Mouse (Mus musculus) ZHBTc4 (cell line): ENCODE measurements around the gene Gm5447.

Experiments used
- DNase-seq: peaks from one replicate; pipeline ENCODE4 v3.0.0-alpha.2; 2011; ENCODE audit warnings: low read depth, low spot score

The Gm5447 gene

DNA sequence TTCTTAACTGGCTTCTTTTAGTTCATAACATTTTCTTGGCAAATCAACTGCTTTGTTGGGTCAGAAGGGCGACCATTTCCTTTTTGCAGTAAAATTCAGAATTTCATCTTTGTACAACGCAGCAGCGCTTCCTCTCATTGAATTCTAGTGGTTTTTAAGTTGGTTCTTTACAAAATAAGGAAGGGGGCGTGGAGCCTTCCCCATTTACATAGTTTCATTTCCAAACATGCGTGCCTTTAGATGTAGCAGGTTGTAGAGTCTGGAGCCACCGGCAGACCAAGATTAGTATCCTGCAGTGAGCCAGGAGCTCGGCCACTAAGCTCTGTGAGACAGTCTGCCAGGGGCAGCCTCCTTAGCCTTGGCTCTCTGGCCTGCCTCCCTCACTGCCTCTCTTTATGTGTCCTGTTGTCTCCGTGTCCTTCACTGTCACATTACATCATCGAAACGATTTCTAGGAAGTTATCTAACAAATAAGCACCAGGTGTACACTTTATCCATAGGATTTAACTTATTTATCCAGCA, 13.0 kb downstream of the Gm5447 start:
- DNase-seq = no peak

GRCm38 (mm10) chr13:30987686-30988085, 13.7 kb downstream of the Gm5447 start:
- no peak for DNase-seq

DNA sequence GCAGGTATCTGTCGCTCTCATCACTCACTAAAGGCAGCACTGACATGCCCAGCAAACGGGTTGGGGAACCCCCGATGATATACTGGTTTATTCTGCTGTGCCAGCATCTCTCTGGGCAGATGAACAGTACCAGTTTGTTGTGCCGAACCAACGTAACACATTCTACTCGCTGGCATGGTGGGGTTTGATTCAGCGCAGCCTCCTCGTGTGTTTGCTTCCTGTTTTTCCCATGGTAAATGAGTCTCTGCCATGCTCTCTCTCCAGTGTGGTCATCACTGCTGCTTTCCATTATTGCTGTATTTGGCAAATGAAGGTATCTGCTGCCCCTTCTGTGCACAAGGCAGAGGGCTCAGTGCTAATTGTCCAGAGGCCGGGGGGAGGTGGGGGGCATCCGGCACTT, 15.7 kb downstream of the Gm5447 start:
- no peak for DNase-seq

GRCm38 (mm10) chr13:30990233-30990632, 16.2 kb downstream of the Gm5447 start:
- DNase-seq = no peak

DNA sequence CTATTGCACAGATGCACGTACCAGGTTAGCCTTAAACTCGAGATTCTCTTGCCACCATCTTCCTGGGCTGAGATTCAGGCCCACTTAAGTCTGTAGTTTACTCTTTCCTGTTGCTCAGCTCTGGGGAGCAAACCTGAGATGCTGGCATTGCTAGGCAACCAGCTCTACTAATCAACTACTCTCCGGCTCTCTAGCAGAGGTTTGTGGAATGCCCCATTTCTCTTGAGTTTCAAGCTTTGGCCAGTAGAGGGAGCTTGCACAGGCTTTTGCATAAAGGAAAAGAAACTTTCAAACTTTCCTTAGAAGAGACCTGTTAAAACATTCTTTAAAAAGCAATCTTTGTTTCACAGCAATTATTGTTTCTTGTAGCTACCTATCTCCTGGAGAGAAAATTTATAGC, 19.8 kb downstream of the Gm5447 start:
- DNase-seq = peak; percentile 75

- DNase-seq = no peak
These were observed 20.4 kb downstream of the Gm5447 start for GRCm38 (mm10) chr13:30994249-30994858.

GRCm38 (mm10) chr13:30997526-30998253, 23.7 kb downstream of the Gm5447 start:
- DNase-seq = no peak

GRCm38 (mm10) chr13:30999799-31000198, 25.8 kb downstream of the Gm5447 start:
- DNase-seq = no peak

DNA sequence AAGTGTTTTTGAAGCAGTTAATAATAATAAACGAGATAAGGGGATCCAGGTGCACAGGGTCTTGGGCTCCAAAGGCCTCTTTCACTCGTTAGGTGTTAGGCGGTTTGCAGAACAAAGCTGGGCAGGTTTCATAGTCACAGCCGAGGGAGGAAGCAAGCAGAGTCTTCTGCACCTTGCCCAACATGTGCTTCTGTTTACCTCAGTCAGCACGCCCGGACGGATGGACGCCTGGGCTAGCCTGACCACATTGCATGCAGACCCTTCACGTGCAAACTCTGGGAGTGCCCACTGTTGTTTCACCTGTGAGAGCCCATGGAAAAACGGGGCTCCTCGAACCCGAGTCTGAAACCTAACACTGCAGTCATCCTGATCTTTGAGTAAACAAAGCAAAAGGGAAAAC, 30.5 kb downstream of the Gm5447 start:
- no peak for DNase-seq

- peak; percentile 39 for DNase-seq
These were observed 31.0 kb downstream of the Gm5447 start for GRCm38 (mm10) chr13:31004995-31005394.

GRCm38 (mm10) chr13:31017545-31017944, 43.5 kb downstream of the Gm5447 start:
- DNase-seq = no peak

DNA sequence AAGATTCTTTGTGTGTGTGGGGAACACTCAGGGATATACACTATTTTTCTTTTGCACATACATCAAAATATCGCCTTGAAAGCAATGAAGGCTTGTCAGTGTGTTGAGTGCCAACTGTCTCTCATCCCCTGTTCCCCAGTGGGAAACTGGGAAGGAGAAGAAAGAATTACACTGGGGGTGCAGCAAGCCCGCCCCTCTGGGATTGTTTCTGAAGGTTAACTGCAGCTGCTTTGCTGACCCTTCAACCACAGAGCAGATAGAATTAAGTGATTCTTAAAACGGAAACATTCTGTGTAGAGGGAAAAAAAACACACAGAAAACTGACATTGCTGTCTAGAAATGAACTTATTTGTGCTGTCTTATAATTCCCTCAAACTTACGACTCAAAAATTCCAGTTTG, 47.5 kb downstream of the Gm5447 start:
- DNase-seq = no peak

GRCm38 (mm10) chr13:31021927-31022326, 47.9 kb downstream of the Gm5447 start:
- no peak for DNase-seq

DNA sequence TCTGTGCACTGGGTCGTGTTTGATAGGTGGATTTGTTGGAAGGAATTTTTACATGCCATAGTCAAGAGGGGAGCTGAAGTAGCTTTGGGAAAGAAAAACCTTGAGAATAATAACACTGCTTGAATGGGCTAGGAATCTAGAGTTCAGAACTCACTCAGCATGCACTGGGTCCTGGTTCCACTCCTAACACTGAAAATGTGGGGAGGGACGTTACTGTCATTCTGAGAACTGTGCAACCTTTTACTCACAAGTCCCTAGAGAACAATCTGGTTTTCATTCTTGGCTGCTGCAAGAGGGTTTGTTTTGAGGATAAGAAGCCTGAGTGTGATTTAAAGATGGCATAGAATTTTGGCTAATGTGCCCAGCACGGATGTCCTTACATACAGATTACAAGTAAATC, 49.7 kb downstream of the Gm5447 start:
- DNase-seq = no peak
